Mouse (Mus musculus) B cell, adult (primary cell): ENCODE results near the gene Tgtp1. TPM values are rescaled to one million over a fixed set of nuclear protein-coding genes. Genes with fewer than 3 reads are reported as not detected.

Experiments used
- total RNA-seq: library from RNA; stranded (reverse); gene quantifications from 4 replicates; pipeline ENCODE4 v1.2.4, GENCODE M21; 2023; ENCODE audit not compliant: inconsistent age

The Tgtp1 gene
- 0.30 to 1.1 TPM (median 0.63 TPM) in 3 of 4 replicates, not detected in the other for total RNA-seq

GRCm38 (mm10) chr11:48994018-48994417 is at the start of gene Tgtp1:
TSS of gene Tgtp1 (minus strand) at chr11:48994172.

GRCm38 (mm10) chr11:48991740-48992520 is 2.0 kb downstream of the Tgtp1 start, which contains the start of gene Gm12185:
TSS of gene Gm12185 (minus strand) at chr11:48992226.

GRCm38 (mm10) chr11:48979251-48979650 is 14.7 kb downstream of the Tgtp1 start, which contains the start of gene 9930111J21Rik1:
TSS of gene 9930111J21Rik1 (minus strand) at chr11:48979398.

GRCm38 (mm10) chr11:48978240-48978939 is 15.6 kb downstream of the Tgtp1 start, which contains the start of gene Olfr56:
TSS of gene Olfr56 (plus strand) at chr11:48978889.

GRCm38 (mm10) chr11:48946090-48946489 is 47.9 kb downstream of the Tgtp1 start, which contains the start of gene Psme2b:
TSS of gene Psme2b (minus strand) at chr11:48946190.

Other genes with a start within 250 kb of the Tgtp1 start
- 1,496 to 1,621 TPM (median 1,552 TPM) in 4 replicates for gene Rack1, start 193.8 kb downstream of the Tgtp1 start, total RNA-seq
- 54.3 to 70.1 TPM (median 66.1 TPM) in 4 replicates for gene Trim41, start 176.8 kb downstream of the Tgtp1 start, total RNA-seq
- gene Trim7, start 168.0 kb downstream of the Tgtp1 start, total RNA-seq, result 150 to 194 TPM (median 166 TPM) in 4 replicates
- 1.1 to 1.7 TPM (median 1.3 TPM) in 4 replicates for gene Gm12184, start 167.5 kb downstream of the Tgtp1 start, total RNA-seq
- gene Irgm1, start 122.5 kb downstream of the Tgtp1 start, total RNA-seq, result 38.4 to 53.1 TPM (median 43.4 TPM) in 4 replicates
- 8.8 to 14.4 TPM (median 10.4 TPM) in 4 replicates for gene Gm5431, start 92.0 kb downstream of the Tgtp1 start, total RNA-seq
- 44.1 to 57.9 TPM (median 54.0 TPM) in 4 replicates for gene Psme2b, start 48.0 kb downstream of the Tgtp1 start, total RNA-seq
- 0.35 to 0.63 TPM (median 0.47 TPM) in 4 replicates for gene Olfr56, start 15.3 kb downstream of the Tgtp1 start, total RNA-seq
- 87.0 to 97.7 TPM (median 90.3 TPM) in 4 replicates for gene 9930111J21Rik1, start 14.8 kb downstream of the Tgtp1 start, total RNA-seq
- gene Gm12185, start 1.9 kb downstream of the Tgtp1 start, total RNA-seq, result 1.3 to 2.0 TPM (median 1.8 TPM) in 4 replicates
- gene 9930111J21Rik2, start 57.1 kb upstream of the Tgtp1 start, total RNA-seq, result 102 to 129 TPM (median 125 TPM) in 4 replicates
- gene Tgtp2, start 70.0 kb upstream of the Tgtp1 start, total RNA-seq, result 2.7 to 6.9 TPM (median 4.7 TPM) in 4 replicates
- 34.5 to 48.6 TPM (median 39.6 TPM) in 4 replicates for gene Ifi47, start 82.4 kb upstream of the Tgtp1 start, total RNA-seq
- gene Olfr1396, start 120.7 kb upstream of the Tgtp1 start, total RNA-seq, result not detected in 4 replicates
- not detected in 4 replicates for gene Olfr1395, start 148.1 kb upstream of the Tgtp1 start, total RNA-seq
- not detected in 4 replicates for gene Olfr1394, start 160.2 kb upstream of the Tgtp1 start, total RNA-seq
- gene Btnl9, start 193.0 kb upstream of the Tgtp1 start, total RNA-seq, result not detected in 4 replicates
- gene Zfp62, start 209.1 kb upstream of the Tgtp1 start, total RNA-seq, result 121 to 156 TPM (median 142 TPM) in 4 replicates